Mouse (Mus musculus) ovary, postnatal 36 days (tissue): ENCODE data around the gene Klf17.
"Not testable (repeated sequence)": the region's sequence is repeated elsewhere in the genome, so short reads cannot be mapped to it uniquely, and the experiment has no call there.

Experiments
- DNase-seq: peaks from one replicate; pipeline ENCODE4 v3.0.0; 2022; ENCODE audit warnings: low spot score, mixed read lengths

The Klf17 gene

DNA sequence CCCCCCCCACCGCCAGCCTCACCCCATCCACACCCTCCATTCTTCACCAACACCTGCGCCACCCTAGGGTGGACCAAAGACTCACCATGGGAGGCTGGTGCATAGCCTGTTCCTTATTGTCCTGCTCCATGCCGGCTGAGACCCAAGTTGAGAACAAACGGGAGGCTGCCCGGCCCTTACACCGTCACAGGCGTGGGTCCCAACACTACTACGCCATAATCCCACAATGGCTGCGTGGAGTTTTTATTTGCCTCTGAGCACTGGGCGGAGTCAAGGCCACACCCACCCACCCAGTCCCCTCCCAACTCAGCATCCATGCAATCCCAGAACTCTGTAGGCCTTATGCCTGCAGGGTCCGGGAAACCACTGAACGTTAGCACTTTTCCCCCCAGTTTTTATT is at the start of gene Klf17:
Gene Klf17, minus strand, starts transcription at position 233 of the 400 bp plus-strand sequence.
- DNase-seq, result no peak

DNA sequence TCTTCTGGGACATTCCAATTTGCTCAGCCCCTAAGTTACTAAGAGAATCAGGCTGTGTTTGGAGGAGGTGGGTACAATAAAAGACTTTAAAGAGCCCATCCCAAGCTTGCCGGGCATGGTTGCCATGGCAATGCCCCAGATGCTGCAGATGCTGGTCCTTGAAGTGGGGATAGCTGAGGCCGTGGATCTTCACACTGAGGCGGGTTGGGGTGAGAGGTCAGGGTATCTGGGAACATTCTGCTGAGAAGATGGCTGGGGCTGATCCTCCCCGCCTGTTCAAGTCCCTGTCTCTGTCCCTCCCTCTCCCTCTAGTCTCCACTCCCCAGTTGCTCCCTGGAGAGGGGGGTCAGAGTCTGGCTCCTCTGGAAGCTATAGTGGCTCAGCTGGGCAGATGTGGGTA is 48.9 kb upstream of the Klf17 start:
- DNase-seq, result peak; percentile 42

DNA sequence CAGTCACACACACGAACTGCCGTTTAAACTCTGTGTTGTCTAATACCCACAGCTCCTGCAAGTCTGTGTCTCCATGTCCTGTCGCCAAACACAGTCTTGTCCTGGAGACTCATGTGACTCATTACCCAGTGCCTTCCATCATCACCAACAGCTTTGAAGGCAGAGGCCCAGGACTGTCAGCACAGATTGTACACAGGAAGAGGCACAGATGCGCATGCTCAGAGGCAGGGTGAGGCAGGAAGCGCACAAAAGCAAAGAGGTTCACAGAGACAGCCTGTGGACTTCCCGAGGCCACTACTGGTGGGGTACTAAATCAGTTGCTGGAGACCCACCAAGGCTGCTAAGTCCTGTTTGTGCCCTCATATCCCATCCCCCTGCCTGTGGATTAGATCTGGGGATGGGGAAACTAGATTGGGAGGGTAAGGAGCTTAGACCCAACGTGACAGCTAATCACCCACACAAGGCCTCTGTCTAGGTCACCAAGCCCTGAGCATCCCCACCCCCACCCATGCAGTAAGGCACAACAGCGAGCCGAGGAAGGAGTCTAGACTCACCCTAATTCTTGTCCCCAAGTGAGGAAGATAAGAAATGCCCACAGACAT is 48.2 kb upstream of the Klf17 start:
- DNase-seq, result peak; percentile 20

DNA sequence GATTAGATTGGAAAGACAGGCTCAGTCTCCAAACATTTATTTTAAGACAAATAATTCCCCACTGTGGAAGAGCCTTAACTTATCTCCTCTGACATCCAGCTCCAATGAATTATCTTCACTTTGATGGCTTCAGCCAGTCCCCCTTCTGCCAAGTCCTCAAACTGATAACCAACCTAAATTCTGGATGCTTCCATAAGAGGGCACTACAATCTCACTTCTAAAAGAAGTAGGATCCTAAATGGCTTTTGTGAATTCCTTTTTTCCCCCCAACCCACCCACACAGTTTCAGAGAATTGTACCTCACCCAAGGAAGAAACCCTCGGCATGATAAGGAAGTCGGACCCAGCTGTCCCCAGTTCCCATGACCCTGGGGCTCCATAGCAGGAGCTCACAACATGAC is 45.5 kb upstream of the Klf17 start:
- DNase-seq, result no peak

DNA sequence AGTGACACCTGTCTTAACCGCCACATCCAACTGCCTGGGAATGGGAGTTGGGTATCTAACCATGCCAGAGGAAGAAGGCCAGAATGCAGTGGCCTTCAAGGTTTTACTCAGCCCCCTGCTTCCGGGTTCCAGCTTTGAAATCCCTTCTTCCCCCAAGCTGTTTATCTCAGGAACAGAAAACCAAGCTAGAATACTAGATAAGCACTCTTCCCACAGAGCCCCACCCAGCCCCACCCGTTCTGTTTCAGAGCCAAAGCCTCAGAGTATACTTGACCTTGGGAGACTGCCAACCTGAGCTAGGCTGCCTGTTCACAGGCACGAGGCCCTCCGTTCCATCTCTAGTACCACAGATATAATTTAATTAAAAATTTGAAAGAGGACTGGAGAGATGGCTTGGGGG is 41.5 kb upstream of the Klf17 start:
- no peak for DNase-seq

DNA sequence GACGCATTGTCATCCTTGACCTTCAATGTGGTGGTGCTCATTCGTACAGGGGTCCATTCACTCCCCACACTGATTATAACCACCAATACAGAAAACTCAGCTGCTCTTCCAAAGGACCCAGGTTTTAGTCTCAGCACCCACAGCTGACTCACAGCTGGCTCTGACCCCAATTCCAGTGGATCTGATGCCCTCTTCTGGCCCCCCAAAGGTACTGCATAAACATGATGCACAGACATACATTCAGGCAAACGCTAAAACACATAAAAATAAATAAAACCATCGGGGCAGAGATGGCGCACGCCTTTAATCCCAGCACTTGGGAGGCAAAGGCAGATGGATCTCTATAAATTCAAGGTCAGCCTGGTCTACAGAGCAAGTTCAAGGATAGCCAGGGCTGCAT is 34.5 kb upstream of the Klf17 start:
- no peak for DNase-seq

DNA sequence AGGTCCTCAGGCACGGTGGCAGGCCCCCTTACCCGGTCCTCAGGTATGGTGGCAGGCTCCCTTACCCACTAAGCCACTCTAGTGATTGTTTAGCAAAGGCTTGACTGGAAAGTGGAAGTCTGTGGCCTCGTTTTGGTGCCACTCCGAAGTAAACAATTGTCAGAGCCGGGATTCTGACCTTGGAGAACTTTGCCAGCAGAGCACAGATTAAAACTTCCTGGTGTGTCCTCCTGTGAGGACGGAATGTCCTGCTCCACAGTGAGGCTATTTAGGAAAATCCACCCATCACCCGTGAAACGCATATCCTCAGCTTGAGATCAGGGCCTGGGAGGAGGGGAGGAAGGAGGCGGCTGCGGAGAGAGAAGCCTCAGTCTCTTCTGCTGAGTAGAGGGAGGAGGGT is 22.9 kb upstream of the Klf17 start:
- peak; percentile 47 for DNase-seq

DNA sequence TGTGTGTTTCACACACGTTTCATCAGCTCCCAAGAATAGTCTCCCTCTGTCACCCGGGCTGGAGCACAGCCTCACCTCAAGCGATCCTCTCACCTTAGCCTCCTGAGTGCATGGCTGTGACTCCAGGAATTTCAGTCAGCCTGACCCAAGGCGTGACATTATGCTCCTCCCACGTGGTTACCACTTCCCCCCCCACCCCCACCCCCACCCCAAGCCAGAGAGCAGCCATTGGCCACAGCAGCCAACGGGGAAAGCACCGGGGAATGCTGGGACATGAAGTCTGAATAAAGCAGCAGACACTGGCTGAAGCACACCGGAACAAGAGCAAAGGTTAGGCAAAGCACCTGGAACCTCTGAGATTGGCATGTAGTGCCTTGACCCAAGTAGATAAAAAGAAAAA is 21.5 kb upstream of the Klf17 start:
- no peak for DNase-seq

DNA sequence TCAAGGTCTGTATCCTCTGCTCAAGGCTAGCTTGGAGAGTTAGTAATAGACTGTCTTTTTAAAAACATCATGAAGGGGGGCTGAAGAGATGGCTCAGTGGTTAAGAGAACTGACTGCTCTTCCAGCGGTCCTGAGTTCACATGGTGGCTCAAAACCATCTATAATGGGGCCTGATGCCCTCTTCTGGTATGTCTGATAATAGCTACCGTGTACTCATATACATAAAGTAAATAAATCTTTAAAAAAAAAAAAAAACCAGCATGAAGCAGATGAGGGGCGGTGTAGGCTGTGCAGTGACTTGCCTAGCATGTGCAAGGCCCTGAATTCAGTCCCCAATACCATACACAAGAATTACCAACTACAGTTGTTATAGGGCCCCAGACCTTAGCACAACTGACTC is 17.5 kb upstream of the Klf17 start:
- no peak for DNase-seq

DNA sequence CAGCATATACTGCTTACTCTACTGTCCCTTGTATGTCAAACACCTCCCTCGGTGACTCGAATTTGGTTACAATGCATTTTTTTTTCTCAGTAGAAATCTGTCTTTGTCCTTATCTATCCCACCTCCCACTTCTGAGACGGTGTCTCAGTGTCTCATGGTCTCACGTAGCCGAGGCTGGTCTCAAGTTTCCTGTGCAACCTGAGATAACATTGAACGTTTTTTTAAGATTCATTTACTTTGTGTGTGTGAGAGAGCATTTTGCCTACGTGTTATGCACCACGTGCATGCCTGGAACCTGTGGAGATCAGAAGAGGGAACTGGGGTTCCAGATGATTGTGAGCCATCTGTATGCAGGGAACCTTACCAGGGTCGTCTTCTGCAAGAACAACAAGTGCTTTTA is 7.5 kb upstream of the Klf17 start:
- no peak for DNase-seq

DNA sequence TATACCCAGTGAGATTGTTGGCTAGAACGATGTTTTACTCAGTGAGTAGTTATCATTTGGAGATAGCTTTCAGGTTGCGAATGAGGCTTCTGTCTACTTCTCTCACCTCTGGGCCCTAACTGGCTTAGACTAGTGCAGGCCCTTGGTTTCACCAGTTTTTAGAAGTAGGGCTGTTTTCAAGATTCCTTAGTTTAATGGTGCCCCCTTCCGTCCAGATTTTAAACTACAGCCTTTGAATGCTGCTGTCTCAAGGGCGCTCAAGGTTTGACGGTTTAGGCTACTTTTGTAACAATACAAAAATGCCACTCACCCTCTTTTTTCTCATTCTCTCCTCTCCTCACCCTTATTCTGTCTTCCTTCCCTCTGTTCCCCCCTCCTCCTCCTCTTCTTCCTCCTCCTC is 5.5 kb upstream of the Klf17 start:
- peak; percentile 21 for DNase-seq

DNA sequence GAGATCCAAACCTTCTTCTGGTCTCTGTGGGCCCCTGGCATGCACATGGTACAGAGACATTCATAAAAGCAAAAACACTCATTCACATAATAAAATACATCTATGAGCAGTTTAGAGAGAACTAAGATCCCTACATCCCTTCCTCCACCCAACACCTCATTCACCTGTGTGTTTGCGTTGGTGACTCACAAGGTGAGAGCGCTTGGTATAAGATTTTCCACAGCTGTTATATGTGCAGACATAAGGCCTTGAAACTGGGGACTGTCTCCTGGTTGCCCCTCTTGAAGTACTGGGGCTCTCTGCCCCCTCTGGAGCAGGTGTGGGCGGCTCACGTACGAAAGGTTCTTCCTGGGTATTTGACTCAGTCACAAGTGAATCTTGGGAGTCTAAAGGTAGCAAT is 5.3 kb downstream of the Klf17 start:
- DNase-seq, result no peak

DNA sequence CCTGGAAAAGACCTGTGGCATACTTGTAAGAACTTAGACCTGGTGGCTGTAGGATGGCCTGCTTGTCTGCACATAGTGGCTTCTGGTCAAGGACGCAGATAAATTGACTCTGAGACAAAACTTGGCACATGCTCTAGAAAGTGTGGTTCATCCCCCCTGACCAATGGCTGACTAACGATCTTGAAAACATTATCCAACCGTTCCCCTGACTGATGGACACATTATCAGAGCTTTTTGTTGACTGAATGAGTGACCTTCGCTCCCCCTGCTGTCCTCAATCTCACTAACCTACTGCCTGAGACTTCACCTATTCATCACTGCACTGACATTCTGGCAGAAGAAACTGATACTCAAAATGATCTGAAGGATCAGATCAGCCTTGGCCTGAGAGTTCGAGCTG is 13.0 kb downstream of the Klf17 start:
- not testable (repeated sequence) for DNase-seq

DNA sequence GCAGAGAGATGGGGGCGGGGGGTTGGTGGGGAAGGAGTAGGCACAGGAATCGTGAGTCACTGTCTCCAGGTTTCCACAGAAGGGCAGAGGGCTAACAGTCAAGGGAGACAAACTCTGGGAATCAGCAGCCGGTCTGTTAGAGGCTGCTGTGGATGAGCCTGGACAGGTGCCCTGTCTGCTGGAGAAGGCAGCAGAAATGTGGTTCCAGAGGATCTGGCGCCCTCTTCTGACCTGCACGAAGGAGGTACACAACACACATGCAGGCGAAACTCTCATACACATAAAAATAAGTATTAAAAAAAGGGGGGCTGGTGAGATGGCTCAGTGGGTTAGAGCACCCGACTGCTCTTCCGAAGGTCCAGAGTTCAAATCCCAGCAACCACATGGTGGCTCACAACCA is 27.9 kb downstream of the Klf17 start:
- peak; percentile 12 for DNase-seq

DNA sequence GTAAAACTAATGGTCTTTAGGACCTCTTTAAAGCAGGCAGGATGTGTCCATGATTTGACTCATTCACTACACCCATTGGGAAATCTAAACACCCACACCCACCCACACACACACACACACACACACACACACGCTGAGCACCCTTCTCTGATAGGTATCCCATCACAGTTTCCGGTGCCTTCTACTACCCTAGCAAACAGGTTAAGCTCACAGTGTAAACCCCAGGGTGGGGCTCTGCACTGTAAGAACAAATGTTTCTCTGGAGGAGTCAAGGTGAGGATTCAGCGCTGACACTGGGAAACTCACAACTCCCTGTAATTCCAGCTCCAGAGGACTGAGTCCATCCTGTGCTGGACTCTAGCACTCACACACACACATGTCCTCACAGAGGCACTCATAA is 33.5 kb downstream of the Klf17 start:
- no peak for DNase-seq

DNA sequence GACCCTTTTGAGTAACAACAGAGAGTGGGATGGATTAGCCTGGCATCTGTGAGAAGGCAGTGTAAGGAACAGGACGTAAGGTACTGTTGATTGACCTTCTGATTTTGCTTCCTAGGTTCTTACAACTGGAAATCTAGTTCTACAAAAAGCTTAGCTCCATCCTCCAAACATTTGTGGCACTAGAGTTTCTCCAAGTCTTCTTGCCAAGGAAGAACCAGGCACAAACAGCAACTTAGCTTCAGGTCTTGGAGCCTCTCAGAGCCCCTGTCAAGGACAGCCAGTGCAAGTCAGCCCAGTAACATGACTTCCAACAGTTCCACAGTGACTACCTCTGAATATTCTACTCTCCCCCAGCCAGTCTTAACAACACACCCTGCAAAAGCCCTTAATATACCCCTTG is 41.3 kb downstream of the Klf17 start, which contains the start of gene Gm12845:
Gene Gm12845, plus strand, starts transcription at position 301 of the 400 bp plus-strand sequence.
- DNase-seq, result no peak

DNA sequence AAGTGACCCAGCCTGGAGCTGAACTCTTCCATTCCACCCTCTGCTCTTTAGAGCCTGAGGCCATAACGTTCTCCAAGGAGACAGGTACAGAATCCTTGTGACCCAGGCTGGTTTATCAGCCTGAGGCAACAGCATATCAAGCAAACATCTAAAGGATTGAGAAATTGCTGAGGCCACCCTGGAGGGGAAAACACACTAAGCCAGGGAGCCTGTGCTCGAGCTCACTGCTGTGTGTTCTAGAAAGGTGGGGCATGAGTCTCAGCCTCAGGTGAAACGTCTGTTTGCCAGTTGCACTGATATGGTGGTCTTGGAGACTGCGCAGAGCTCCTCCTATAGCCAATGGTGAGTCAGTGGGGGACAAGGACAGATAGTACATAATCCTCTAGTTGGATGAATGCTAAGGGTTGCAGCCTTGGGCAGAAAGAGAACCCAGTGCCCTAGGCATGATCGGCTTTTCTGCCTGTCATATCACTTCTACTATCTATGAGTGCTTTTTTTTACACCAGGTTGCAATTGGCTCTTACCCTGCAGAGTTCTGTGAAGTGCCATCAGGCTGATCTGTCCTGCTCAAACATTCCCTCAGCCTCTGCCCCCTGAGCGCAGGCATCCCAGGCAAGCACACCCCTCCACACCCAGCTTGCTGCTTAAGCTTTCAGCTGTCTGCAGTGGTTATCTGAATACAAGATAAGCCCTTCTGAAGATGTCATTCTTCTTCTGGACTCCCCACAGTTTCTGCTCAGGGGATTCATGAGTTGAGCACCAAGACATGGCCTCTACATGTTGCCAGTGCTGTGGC is 51.9 kb downstream of the Klf17 start:
- DNase-seq, result no peak

DNA sequence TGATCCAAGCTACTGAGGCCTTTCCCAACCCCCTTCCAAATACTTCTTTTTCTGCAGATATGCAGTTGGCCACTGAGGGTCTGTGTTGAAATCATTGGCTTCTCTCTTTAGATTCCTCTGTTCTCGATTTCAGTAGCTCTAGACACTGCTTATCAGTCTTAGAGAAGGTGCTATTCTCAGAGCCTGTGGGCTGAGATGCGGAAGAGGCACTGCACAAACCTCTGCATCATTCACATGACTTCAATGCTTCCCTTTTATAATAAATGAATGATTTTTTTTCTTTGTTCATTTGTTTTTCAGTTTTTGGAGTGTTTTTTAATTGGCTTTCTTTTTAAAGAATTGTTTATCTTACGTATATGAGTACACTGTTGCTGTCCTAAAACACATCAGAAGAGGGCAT is 53.1 kb downstream of the Klf17 start:
- no peak for DNase-seq

DNA sequence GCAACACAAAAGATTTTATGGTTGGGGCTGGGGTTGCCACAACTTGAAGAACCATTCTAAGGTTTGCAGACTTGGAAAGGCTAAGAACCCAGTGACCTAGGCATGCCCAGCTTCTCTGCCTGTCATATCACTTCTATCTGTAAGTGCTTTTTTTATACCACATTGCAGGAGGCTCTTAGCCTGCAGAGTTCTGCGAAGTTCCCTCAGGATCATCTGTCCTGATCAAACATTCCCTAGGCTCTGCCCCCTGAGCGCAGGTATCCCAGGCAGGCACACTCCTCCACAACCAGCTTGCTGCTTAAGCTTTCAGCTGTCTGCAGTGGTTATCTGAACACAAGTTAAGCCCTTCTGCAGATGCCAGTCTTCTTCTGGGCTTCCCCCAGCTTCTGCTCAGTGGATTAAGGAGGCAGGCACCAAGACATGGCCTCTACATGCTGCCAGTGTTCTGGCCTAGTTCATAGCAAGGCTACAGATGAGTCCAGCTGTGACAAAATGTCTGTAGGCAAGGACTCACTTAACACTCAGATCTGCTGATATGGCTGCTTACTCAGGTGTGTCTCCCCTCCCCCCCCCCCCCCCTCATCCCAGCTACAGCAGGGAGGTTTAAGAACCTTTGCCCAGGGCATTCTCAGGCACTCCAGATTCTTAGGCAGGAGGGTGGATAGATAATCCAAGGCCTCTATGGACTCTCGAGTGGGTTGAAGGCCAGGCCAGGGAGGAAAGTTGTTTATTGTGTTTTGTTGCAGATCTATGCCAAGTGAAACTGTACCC is 56.5 kb downstream of the Klf17 start:
- no peak for DNase-seq
